Mouse (Mus musculus): ENCODE results near the gene Eif2ak4. TPM values are rescaled to one million over a fixed set of nuclear protein-coding genes. Genes with fewer than 3 reads are reported as not detected.

Gene Eif2ak4
- 5.4 and 6.7 TPM in 2 replicates for polyA plus RNA-seq (2015; fragmentation: Nextera tagmentation; extraction: Ambion mirVana)

- under 1% methylated on average over 61 of the region's 61 CpGs for WGBS
Measured at GRCm38 (mm10) chr2:118388341-118389335, at the start of gene Eif2ak4. Gene Eif2ak4, plus strand, starts transcription at chr2:118388618.

GRCm38 (mm10) chr2:118341295-118341694 lies 47.1 kb upstream of the Eif2ak4 start:
- H3K27me3 ChIP-seq = no peaks in the 10 kb centered on the region
- no peak for ATAC-seq (replicated peaks; ENCODE audit: insufficient number of reproducible peaks, insufficient read depth, low FRiP score, low read depth)
- no peak overlapping the region for H3K4me2 ChIP-seq
- H3K27ac ChIP-seq = no peak overlapping the region
- no peaks in the 10 kb centered on the region for H3K4me1 ChIP-seq (replicated peaks)
- H3K4me3 ChIP-seq = no peak overlapping the region
- no peaks in the 10 kb centered on the region for H3K36me3 ChIP-seq
- H3K9ac ChIP-seq = no peak overlapping the region
- H3K9me3 ChIP-seq (replicated peaks) = no peaks in the 10 kb centered on the region
- WGBS = 79% methylated on average over 7 of the region's 7 CpGs

More at GRCm38 (mm10) chr2:118388341-118389335, at the start of gene Eif2ak4:
- H3K4me1 ChIP-seq (replicated peaks) = peaks cover 16% of the 10 kb centered on the region
- peak within 1 kb of the TSS; percentile 91 for H3K4me3 ChIP-seq
- peak within 1 kb of the TSS; percentile 97 for H3K27ac ChIP-seq
- H3K9ac ChIP-seq = peak within 1 kb of the TSS; percentile 89
- H3K4me2 ChIP-seq = peak within 1 kb of the TSS; percentile 90
- no peaks in the 10 kb centered on the region for H3K36me3 ChIP-seq
- peak; percentile 98 for ATAC-seq (replicated peaks; ENCODE audit: insufficient number of reproducible peaks, insufficient read depth, low FRiP score, low read depth)
- no peaks in the 10 kb centered on the region for H3K27me3 ChIP-seq
- no peaks in the 10 kb centered on the region for H3K9me3 ChIP-seq (replicated peaks)

DNA sequence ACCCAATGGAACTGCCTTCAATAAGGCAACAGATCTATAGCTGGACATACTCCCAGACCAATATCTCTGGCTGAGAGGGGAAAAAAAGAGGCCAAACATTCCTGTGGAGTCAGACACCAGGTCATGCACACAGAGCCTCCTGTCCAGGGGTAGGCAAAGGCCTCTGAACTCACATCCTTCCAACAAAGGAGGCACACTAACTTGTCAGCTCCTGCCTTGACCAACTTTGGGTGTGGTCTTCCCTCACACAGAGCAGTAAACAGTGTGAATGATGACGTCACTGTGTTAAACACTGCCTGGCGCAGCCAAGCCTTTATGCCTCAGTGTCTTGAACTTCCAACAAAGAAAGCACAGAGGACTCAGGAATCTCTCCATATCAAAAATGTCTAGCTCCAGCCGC lies 44.5 kb upstream of the Eif2ak4 start:
- 66% methylated on average over 3 of the region's 3 CpGs for WGBS
- Histone ChIP-seq H3K4me1 (replicated peaks) (no peaks in the 10 kb centered on the region), H3K9ac (no peak overlapping the region), H3K4me2 (no peak overlapping the region), H3K4me3 (no peak overlapping the region), H3K27me3 (no peaks in the 10 kb centered on the region), H3K9me3 (replicated peaks) (no peaks in the 10 kb centered on the region), H3K27ac (no peak overlapping the region), H3K36me3 (no peaks in the 10 kb centered on the region)
- no peak for ATAC-seq (replicated peaks; ENCODE audit: insufficient number of reproducible peaks, insufficient read depth, low FRiP score, low read depth)

DNA sequence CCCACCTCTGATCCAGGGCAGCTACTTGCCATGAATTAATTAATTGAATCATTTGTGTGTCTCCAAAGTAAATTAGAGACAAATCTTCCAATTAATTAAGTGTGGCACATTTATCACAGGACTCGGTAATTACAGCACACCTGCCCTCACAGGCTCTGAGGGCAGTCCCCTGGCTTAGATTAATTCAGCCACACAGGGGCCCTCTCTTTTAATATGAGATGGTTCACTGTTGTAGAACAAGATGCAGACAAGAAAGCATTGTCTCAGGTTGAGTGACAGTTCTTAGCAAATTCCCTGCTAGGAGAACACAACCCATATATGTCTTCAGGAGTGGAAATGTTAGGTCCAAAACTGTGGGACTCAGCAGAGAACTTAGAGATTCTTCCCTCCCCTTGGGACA lies 42.9 kb upstream of the Eif2ak4 start:
- Histone ChIP-seq H3K9me3 (replicated peaks) (no peaks in the 10 kb centered on the region), H3K9ac (no peak overlapping the region), H3K27me3 (no peaks in the 10 kb centered on the region), H3K4me2 (no peak overlapping the region), H3K27ac (no peak overlapping the region), H3K36me3 (no peaks in the 10 kb centered on the region), H3K4me3 (no peak overlapping the region), H3K4me1 (replicated peaks) (no peaks in the 10 kb centered on the region)
- ATAC-seq (replicated peaks; ENCODE audit: insufficient number of reproducible peaks, insufficient read depth, low FRiP score, low read depth) = no peak
- WGBS = 66% methylated on average over 1 of the region's 1 CpGs

DNA sequence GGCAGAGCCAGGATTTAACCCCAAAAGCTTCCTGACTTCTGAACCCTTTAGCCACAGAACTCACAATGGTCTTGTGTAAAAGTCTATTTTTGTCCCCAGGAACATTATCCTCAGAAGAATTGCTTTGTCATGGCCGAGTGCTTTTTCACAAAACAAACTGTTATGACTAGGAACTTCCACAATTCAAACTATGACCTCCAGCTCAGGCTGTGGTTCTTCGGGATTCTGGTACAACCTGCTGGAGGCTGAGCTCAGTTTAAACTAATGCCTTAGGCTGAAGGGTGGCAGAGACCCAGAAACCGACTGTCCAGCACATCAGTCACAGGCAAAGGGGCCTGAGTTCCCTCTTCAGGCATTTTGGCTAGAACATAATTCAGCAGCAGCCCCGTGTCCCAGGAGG lies 34.9 kb upstream of the Eif2ak4 start:
- ATAC-seq (replicated peaks; ENCODE audit: insufficient number of reproducible peaks, insufficient read depth, low FRiP score, low read depth) = no peak
- Histone ChIP-seq H3K9ac (no peak overlapping the region), H3K4me2 (no peak overlapping the region), H3K36me3 (no peaks in the 10 kb centered on the region), H3K4me1 (replicated peaks) (no peaks in the 10 kb centered on the region), H3K27ac (no peak overlapping the region), H3K9me3 (replicated peaks) (no peaks in the 10 kb centered on the region), H3K27me3 (no peaks in the 10 kb centered on the region), H3K4me3 (no peak overlapping the region)
- 53% methylated on average over 4 of the region's 4 CpGs for WGBS

- Histone ChIP-seq H3K36me3 (no peaks in the 10 kb centered on the region), H3K4me3 (no peak overlapping the region), H3K4me2 (no peak overlapping the region), H3K9ac (no peak overlapping the region), H3K4me1 (replicated peaks) (no peaks in the 10 kb centered on the region), H3K9me3 (replicated peaks) (no peaks in the 10 kb centered on the region), H3K27me3 (no peaks in the 10 kb centered on the region), H3K27ac (no peak overlapping the region)
- ATAC-seq (replicated peaks; ENCODE audit: insufficient number of reproducible peaks, insufficient read depth, low FRiP score, low read depth) = no peak
- WGBS = 70% methylated on average over 4 of the region's 4 CpGs
Measured at GRCm38 (mm10) chr2:118353916-118354403, 34.5 kb upstream of the Eif2ak4 start.

- H3K36me3 ChIP-seq = no peaks in the 10 kb centered on the region
- H3K9me3 ChIP-seq (replicated peaks) = no peaks in the 10 kb centered on the region
- H3K27me3 ChIP-seq = no peaks in the 10 kb centered on the region
- WGBS = 76% methylated on average over 6 of the region's 6 CpGs
- H3K9ac ChIP-seq = no peak overlapping the region
- H3K4me1 ChIP-seq (replicated peaks) = no peaks in the 10 kb centered on the region
- no peak overlapping the region for H3K27ac ChIP-seq
- no peak for ATAC-seq (replicated peaks; ENCODE audit: insufficient number of reproducible peaks, insufficient read depth, low FRiP score, low read depth)
- H3K4me3 ChIP-seq = no peak overlapping the region
- no peak overlapping the region for H3K4me2 ChIP-seq
Measured at GRCm38 (mm10) chr2:118355138-118355719, 33.2 kb upstream of the Eif2ak4 start.

DNA sequence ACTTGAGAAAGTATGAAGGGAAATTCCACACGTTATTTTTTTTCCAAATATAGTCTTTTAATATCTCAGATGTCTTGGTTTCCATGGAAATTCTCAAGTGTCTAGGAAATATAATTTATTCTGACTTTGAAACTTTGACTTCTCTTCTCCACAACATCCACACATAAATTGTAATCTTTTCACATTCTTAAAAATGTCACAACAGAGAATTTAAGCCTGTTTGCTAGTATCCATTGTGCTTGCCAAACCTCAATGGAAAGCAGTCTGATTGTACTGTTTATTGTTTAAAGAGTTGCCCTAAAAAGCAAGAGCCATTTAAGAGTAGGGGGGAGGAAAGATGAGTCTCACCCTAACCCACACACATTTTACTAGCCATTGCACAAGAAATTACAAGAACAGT lies 16.6 kb upstream of the Eif2ak4 start:
- Histone ChIP-seq H3K9me3 (replicated peaks) (no peaks in the 10 kb centered on the region), H3K9ac (no peak overlapping the region), H3K4me1 (replicated peaks) (peaks cover 17% of the 10 kb centered on the region), H3K27me3 (peaks cover 47% of the 10 kb centered on the region), H3K4me2 (no peak overlapping the region), H3K4me3 (no peak overlapping the region), H3K27ac (no peak overlapping the region), H3K36me3 (no peaks in the 10 kb centered on the region)
- WGBS = 46% methylated on average over 1 of the region's 1 CpGs
- no peak for ATAC-seq (replicated peaks; ENCODE audit: insufficient number of reproducible peaks, insufficient read depth, low FRiP score, low read depth)

DNA sequence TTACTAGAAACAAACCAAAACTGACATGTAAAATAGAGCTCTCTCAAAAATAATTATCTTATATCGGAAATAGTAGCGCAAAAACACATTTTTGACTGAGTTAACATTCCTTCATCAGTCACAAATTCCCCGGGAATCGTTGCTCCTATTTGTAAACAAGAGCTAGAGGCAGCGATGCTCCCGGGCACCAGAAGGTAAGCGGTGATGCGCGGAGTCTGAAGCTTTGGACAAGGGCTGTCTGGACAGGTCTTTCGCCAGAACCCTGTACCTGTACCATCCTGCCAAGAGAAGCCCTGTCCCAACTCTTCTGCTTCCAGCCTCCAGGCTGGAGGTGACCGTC lies 15.9 kb upstream of the Eif2ak4 start:
- ATAC-seq (replicated peaks; ENCODE audit: insufficient number of reproducible peaks, insufficient read depth, low FRiP score, low read depth) = no peak
- Histone ChIP-seq H3K9me3 (replicated peaks) (no peaks in the 10 kb centered on the region), H3K4me2 (peak overlapping the region; percentile 98), H3K27ac (no peak overlapping the region), H3K36me3 (no peaks in the 10 kb centered on the region), H3K4me3 (peak overlapping the region; percentile 58), H3K4me1 (replicated peaks) (peaks cover 17% of the 10 kb centered on the region), H3K27me3 (peaks cover 47% of the 10 kb centered on the region), H3K9ac (peak overlapping the region; percentile 54)
- 12% methylated on average over 11 of the region's 11 CpGs for WGBS

DNA sequence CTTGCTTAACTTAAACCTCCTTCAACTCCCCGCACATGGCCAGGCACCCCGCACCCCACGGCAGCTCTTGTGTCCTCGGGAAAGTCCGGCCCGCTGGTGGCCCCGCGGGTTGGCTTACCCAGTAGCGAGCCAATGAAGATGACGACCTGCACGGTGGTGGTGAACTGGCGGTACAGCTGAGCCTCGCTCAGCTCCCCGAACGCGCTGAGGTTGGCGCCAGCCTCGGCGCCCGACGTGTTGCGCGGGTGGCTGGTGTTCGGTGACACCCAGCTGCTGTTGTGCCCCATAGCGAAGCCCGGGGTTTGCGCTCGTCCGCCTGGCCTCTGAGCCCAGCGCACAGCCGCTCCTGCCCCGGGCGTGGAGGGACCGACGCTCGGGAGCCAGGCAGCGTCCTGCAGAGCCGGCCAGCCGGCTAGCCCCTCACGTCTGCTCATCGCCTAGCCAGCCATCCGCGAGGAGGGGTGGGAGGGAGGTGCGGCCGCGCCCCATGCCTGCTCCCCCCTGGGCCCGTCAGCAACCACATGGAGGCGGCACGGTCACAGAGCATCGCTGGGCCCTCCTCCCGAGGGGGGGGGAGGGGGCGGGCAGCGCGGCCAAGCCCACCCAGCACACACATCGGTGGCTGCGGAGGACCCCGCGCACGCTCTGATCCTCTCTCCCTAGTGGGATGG lies 15.4 kb upstream of the Eif2ak4 start, which contains the start of gene Gpr176:
Gene Gpr176, minus strand, starts transcription at position 519 of the 671 bp plus-strand sequence.
- Histone ChIP-seq H3K9ac (peak within 1 kb of the TSS; percentile 54), H3K27me3 (peaks cover 47% of the 10 kb centered on the region), H3K4me2 (peak within 1 kb of the TSS; percentile 98), H3K36me3 (no peaks in the 10 kb centered on the region), H3K27ac (no peak within 1 kb of the TSS), H3K4me3 (peak within 1 kb of the TSS; percentile 58), H3K4me1 (replicated peaks) (peaks cover 17% of the 10 kb centered on the region), H3K9me3 (replicated peaks) (no peaks in the 10 kb centered on the region)
- 1% methylated on average over 57 of the region's 59 CpGs for WGBS
- peak; percentile 70 for ATAC-seq (replicated peaks; ENCODE audit: insufficient number of reproducible peaks, insufficient read depth, low FRiP score, low read depth)
